Mouse (Mus musculus) cerebellum, adult 18-20 months (tissue): ENCODE measurements around the gene Rnf8.

Experiments used
- DNase-seq, 2 experiments: peaks; one replicate each; pipeline ENCODE4 v3.0.0; 2021

The Rnf8 gene

GRCm38 (mm10) chr17:29681669-29682068, 67.1 kb downstream of the Rnf8 start:
- DNase-seq, result no peak

- DNase-seq, result no peak
Observed at GRCm38 (mm10) chr17:29682261-29682660, 67.7 kb downstream of the Rnf8 start.

- no peak for DNase-seq
Observed at GRCm38 (mm10) chr17:29683127-29683526, 68.5 kb downstream of the Rnf8 start.

GRCm38 (mm10) chr17:29684275-29684674, 69.7 kb downstream of the Rnf8 start:
- no peak for DNase-seq

GRCm38 (mm10) chr17:29686771-29687170, 72.2 kb downstream of the Rnf8 start:
- DNase-seq, result no peak

GRCm38 (mm10) chr17:29687373-29687772, 72.8 kb downstream of the Rnf8 start:
- DNase-seq, result no peak

- peak; percentile 67 to 76 for DNase-seq
Observed at GRCm38 (mm10) chr17:29688610-29689009, 74.0 kb downstream of the Rnf8 start.

- DNase-seq, result no peak
Observed at GRCm38 (mm10) chr17:29690257-29690656, 75.7 kb downstream of the Rnf8 start.

GRCm38 (mm10) chr17:29692827-29693226, 78.2 kb downstream of the Rnf8 start:
- no peak for DNase-seq

- DNase-seq, result no peak
Observed at GRCm38 (mm10) chr17:29693571-29693970, 79.0 kb downstream of the Rnf8 start.

GRCm38 (mm10) chr17:29694516-29694915, 79.9 kb downstream of the Rnf8 start:
- no peak for DNase-seq
